Mouse (Mus musculus) urinary bladder, postnatal 4 days (tissue): ENCODE data around the gene Olfr272.

Experiments
- DNase-seq, 2 experiments: peaks; one replicate each; pipeline ENCODE4 v3.0.0; 2021 to 2022; ENCODE audit warnings: low spot score in 2 of 2

Gene Olfr272

DNA sequence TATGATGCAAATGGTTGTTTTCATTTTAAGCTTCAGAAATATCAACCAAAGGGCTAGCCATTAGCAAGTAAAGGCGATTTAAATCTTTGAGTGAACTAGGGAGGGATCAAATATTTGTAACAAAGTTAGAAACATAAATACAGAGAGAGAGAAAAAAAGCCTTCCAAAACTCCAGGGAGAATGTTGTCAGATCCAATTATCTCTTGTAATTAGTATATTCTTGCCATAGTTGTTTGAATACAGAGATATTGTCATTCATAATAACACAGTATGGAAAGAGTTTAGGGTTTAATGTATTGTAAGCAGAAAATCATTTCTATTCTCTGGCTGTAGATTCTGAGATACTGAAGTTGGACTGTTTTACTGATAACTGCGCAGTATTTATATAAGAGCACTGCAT is at the start of gene Olfr272:
Gene Olfr272, minus strand, starts transcription at position 101 of the 400 bp plus-strand sequence.
- no peak for DNase-seq

DNA sequence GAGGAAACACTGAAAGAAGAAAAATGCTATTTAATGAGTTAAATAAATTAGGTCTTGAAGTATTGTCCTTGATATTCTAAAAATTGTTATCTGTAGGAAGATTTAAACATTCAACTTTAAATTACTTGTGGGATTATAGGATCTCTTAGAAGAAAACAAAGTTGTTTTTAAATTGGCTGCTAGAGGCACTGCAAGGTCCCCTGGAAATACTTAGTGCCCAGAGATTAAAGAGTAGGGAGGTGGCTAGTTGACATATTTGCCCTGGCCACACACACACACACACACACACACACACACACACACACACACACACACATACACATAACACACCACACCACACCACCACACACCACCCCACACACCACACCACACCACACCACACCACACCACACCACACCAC is 45.3 kb upstream of the Olfr272 start, which contains the start of gene Olfr270:
Gene Olfr270, plus strand, starts transcription at position 301 of the 400 bp plus-strand sequence.
- no peak for DNase-seq

DNA sequence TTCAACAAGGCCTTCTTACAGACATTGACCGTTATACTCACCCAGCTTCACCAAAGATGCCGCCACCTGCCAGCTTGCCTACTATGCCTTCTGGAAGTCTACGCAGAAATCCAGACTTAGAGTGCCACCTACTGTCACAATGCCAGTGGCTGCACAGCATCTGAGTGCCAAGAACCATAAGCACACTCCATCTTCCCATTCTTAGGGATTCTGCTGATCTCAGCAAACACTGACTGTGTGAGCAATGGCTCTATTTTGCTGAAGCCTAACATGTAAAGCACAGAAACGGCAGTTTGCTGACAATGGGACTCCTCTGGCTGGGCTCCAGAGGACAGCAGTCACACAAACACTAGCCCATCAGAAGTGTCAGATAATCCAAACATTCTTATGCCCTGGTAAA is 39.7 kb upstream of the Olfr272 start:
- DNase-seq: no peak

DNA sequence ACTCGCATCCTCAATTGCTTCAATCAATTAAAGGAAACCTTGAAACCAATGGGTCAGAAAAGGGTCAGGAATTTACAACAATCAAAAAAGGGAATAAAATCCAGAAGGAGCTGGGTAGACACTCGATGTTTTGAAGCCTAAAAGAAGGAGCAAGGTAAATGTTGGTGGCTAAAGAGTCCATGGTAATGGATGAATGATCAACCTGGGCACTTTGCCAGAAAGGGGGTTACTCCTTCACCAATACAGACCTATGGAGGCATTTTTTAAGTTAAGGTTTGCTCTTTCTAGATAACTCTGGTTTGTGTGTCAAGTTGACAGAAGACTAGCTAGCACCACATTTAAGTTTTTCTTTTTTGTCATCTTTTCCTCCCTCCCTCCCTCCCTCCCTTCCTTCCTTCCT is 30.0 kb upstream of the Olfr272 start:
- DNase-seq: no peak

DNA sequence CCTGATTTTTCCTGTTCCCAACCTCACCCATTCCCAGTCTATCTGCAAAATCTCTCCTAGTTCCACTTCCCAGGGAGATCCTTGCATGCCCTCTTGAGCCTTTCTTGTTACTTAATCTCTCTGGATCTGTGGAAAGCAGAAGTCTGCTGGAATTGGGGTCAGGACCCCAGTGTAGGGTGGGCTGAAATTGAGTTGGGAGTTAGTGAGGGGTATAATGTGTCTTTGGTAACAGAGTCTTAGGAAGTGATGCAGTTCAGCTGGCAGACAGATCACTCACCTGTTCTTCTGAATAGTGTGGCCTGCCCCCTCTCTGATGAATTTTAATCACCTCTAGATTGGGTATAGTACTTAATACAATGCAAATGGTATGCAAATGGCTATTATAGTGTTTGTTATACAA is 27.7 kb upstream of the Olfr272 start:
- no peak for DNase-seq

DNA sequence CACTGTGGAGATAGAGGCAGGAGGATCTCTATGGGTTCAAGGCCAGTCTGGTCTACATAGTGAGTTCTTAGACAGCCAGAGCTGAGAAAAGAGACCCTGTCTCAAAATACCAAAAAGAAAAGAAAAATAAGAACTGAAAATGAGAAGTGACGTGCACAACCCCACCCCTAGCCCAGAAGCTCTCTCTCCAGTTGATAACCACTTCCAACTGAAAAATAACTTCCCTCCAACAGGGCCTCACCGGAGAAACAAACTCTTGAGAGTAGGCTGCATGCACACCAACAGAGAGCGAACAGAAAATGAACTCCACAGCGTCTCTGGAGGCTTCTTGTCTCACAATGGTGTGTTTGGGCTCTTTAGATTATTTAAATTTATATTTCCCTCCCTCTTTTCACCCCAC is 11.5 kb upstream of the Olfr272 start:
- DNase-seq: no peak

DNA sequence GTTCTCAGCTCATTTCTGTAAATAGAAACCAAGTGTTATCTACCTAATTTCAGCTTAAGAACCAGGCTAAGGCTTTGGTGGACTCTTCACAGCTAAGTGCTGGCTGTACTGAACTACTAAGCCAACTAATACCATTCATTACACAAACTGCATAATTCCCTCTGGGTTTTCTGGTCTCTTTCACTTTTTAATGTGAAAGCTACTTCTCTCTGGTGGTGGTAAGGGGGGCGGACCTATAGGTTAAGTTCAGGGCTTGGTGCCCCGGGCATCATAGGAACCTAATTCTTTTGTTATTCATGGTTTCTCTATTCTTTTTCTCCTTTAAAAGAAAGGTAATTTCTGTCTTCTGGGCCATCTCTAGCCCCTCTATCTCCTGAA is 1.7 kb downstream of the Olfr272 start:
- no peak for DNase-seq

DNA sequence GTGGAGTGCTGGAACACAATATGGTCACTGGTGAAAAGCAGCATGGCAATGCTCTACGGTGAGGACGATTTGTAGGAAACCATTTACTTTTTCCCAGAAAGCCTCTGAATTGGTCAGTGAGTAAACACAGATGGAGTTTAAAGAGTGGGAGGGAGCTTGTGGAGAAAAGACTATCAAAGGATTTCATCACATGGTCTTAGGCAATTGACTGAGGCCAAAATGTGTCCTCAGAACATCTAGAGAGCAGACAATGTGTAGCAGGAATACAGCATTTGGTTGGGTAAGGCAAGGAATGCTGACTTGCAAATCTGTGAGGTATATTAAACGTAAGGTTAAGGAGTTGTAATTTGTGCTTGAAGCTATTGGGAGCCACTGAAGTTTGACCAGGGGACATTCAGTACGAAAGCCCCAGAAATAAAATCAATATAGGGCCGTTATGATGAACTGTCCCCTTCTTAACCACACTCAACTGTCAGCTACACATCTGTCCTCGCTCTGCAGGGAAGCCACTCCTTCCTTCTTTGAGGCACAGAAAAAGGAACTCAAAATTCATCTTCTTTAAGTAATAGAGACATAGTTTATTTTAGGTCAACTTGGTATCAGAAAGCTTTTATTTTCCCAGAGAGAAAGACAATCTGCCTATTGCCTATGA is 2.2 kb downstream of the Olfr272 start:
- DNase-seq: no peak

DNA sequence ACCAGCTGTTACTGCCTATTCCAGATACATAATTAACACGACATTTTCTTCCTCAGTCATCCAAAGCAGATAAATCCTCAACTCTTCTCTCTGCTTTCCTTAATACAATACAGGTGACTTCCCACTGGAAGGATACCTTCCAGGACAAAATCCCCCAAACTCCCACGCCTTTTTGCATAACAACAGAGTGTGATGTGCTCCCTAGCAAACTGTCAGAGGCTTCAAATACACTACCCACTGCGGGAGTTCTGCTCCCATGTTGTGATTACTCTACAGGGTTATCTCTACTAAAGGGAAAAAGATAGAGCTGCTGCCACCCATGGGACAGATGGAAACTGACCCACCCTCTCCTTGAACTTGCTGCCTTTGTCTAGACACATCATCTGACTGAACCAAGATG is 6.6 kb downstream of the Olfr272 start:
- DNase-seq: no peak

DNA sequence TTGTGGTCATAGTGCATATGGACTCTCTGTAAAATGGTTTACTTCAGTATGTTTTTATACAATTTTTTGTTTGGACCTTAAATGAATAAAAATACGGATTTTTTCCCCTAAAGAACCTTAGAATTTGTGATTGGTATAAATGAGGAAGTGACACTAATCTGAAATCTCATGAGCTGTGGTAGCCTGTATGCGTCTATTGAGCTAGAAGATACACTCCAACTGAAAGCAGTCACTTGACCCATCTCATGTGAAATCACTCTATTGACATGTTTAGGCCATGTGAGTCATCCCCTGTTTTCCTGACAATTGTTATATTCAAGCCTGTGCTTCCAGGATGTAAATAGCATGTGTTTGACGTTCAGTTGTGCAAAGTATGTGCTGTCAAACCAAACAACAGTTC is 9.4 kb downstream of the Olfr272 start:
- no peak for DNase-seq

DNA sequence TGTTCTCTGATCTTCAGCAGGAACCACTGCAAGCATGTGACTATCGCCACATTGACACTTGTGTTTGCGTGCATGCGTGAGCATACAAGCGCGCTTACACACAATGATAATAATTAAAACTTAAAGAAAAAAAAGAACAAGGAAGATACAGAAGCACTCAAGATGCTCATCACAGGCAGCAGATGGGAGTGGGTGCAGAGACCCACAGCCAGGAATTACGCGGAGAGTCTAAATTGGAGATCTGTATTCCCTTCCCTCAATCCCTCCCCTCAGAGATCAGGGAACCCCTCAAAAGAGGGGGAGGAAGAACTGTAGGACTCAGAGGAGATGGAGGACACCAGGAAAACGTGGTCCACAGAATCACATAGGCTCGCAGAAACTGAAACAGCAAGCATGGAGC is 54.8 kb downstream of the Olfr272 start:
- no peak for DNase-seq
